Mouse (Mus musculus): ENCODE data around the gene Inpp5e. TPM values are rescaled to one million over a fixed set of nuclear protein-coding genes. Genes with fewer than 3 reads are reported as not detected.
A peak's percentile ranks its signal among the peaks of the same experiment; 100 is the strongest.
"Not testable (repeated sequence)": the region's sequence is repeated elsewhere in the genome, so short reads cannot be mapped to it uniquely, and the experiment has no call there.

The Inpp5e gene
- polyA plus RNA-seq, 1 experiment from 2014 or later, result 10.1 TPM

- H3K36me3 ChIP-seq, result peaks cover 75% of the 10 kb centered on the region
These were observed 20.3 kb downstream of the Inpp5e start for GRCm38 (mm10) chr2:26388682-26389153.

GRCm38 (mm10) chr2:26387713-26388112 lies 21.3 kb downstream of the Inpp5e start:
- H3K36me3 ChIP-seq, result peaks cover 75% of the 10 kb centered on the region
- peak overlapping the region; percentile 86 for H3K4me2 ChIP-seq
- H3K4me1 ChIP-seq, result peaks cover 29% of the 10 kb centered on the region
- no peak for ATAC-seq
- H3K9ac ChIP-seq, result peak overlapping the region; percentile 86
- no peak overlapping the region for H3K27ac ChIP-seq
- H3K27me3 ChIP-seq (replicated peaks), result no peaks in the 10 kb centered on the region
- 82% methylated on average over 3 of the region's 3 CpGs for WGBS (ENCODE audit: insufficient replicate concordance)
- H3K9me3 ChIP-seq (replicated peaks), result no peaks in the 10 kb centered on the region
- peak overlapping the region; percentile 92 for H3K4me3 ChIP-seq

More at GRCm38 (mm10) chr2:26388682-26389153, 20.3 kb downstream of the Inpp5e start:
- ATAC-seq, result peak; percentile 70
- Histone ChIP-seq H3K9ac (peak overlapping the region; percentile 86), H3K4me2 (peak overlapping the region; percentile 86), H3K4me3 (peak overlapping the region; percentile 92), H3K4me1 (peaks cover 29% of the 10 kb centered on the region), H3K27me3 (replicated peaks) (no peaks in the 10 kb centered on the region), H3K27ac (peak overlapping the region; percentile 83), H3K9me3 (replicated peaks) (no peaks in the 10 kb centered on the region)
- WGBS (ENCODE audit: insufficient replicate concordance), result under 1% methylated on average over 44 of the region's 45 CpGs

- H3K27me3 ChIP-seq (replicated peaks); ATAC-seq; H3K9me3 ChIP-seq (replicated peaks): not testable (repeated sequence)
- peaks cover 74% of the 10 kb centered on the region for H3K36me3 ChIP-seq
- peak overlapping the region; percentile 77; the same call in 1 of the 2 replicates for H3K27ac ChIP-seq
- peaks cover 20% of the 10 kb centered on the region for H3K4me1 ChIP-seq
- 27% methylated on average over 5 of the region's 6 CpGs for WGBS (ENCODE audit: insufficient replicate concordance)
- peak overlapping the region; percentile 95 for H3K4me2 ChIP-seq
- peak overlapping the region; percentile 91 for H3K4me3 ChIP-seq
- H3K9ac ChIP-seq, result peak overlapping the region; percentile 86
These were observed 28.1 kb downstream of the Inpp5e start for GRCm38 (mm10) chr2:26380871-26381270.

GRCm38 (mm10) chr2:26380131-26380771 lies 28.8 kb downstream of the Inpp5e start, which contains the start of gene Snapc4:
TSS of gene Snapc4 (minus strand) at chr2:26380653.
- H3K4me1 ChIP-seq, result peaks cover 20% of the 10 kb centered on the region
- no peaks in the 10 kb centered on the region for H3K9me3 ChIP-seq (replicated peaks)
- peak within 1 kb of the TSS; percentile 91 for H3K4me3 ChIP-seq
- no peaks in the 10 kb centered on the region for H3K27me3 ChIP-seq (replicated peaks)
- peak; percentile 93 for ATAC-seq
- WGBS (ENCODE audit: insufficient replicate concordance), result under 1% methylated on average over 38 of the region's 38 CpGs
- peak within 1 kb of the TSS; percentile 95 for H3K4me2 ChIP-seq
- H3K36me3 ChIP-seq, result peaks cover 74% of the 10 kb centered on the region
- peak within 1 kb of the TSS; percentile 77 for H3K27ac ChIP-seq
- H3K9ac ChIP-seq, result peak within 1 kb of the TSS; percentile 86

GRCm38 (mm10) chr2:26372396-26372795 lies 36.6 kb downstream of the Inpp5e start:
- Histone ChIP-seq H3K36me3 (peaks cover 100% of the 10 kb centered on the region), H3K27me3 (replicated peaks) (no peaks in the 10 kb centered on the region), H3K9me3 (replicated peaks) (no peaks in the 10 kb centered on the region), H3K27ac (no peak overlapping the region), H3K9ac (no peak overlapping the region), H3K4me1 (no peaks in the 10 kb centered on the region), H3K4me2 (no peak overlapping the region), H3K4me3 (no peak overlapping the region)
- no peak for ATAC-seq
- WGBS (ENCODE audit: insufficient replicate concordance), result 87% methylated on average over 8 of the region's 8 CpGs

GRCm38 (mm10) chr2:26368572-26368971 lies 40.4 kb downstream of the Inpp5e start:
- Histone ChIP-seq H3K4me2 (no peak overlapping the region), H3K9me3 (replicated peaks) (no peaks in the 10 kb centered on the region), H3K4me1 (no peaks in the 10 kb centered on the region), H3K27me3 (replicated peaks) (no peaks in the 10 kb centered on the region), H3K9ac (no peak overlapping the region), H3K27ac (no peak overlapping the region), H3K36me3 (peaks cover 100% of the 10 kb centered on the region), H3K4me3 (no peak overlapping the region)
- 68% methylated on average over 1 of the region's 1 CpGs for WGBS (ENCODE audit: insufficient replicate concordance)
- no peak for ATAC-seq

GRCm38 (mm10) chr2:26367911-26368310 lies 41.1 kb downstream of the Inpp5e start:
- no peaks in the 10 kb centered on the region for H3K9me3 ChIP-seq (replicated peaks)
- no peaks in the 10 kb centered on the region for H3K4me1 ChIP-seq
- H3K9ac ChIP-seq, result no peak overlapping the region
- peaks cover 100% of the 10 kb centered on the region for H3K36me3 ChIP-seq
- no peak overlapping the region for H3K4me2 ChIP-seq
- H3K27me3 ChIP-seq (replicated peaks), result no peaks in the 10 kb centered on the region
- no peak for ATAC-seq
- no peak overlapping the region for H3K4me3 ChIP-seq
- 86% methylated on average over 6 of the region's 6 CpGs for WGBS (ENCODE audit: insufficient replicate concordance)
- H3K27ac ChIP-seq, result no peak overlapping the region

GRCm38 (mm10) chr2:26364738-26365465 lies 44.1 kb downstream of the Inpp5e start:
- Histone ChIP-seq H3K27ac (no peak overlapping the region), H3K9me3 (replicated peaks) (no peaks in the 10 kb centered on the region), H3K4me1 (no peaks in the 10 kb centered on the region), H3K9ac (no peak overlapping the region), H3K27me3 (replicated peaks) (no peaks in the 10 kb centered on the region), H3K36me3 (peaks cover 76% of the 10 kb centered on the region), H3K4me2 (no peak overlapping the region), H3K4me3 (no peak overlapping the region)
- no peak for ATAC-seq
- 80% methylated on average over 10 of the region's 10 CpGs for WGBS (ENCODE audit: insufficient replicate concordance)

GRCm38 (mm10) chr2:26363481-26363880 lies 45.5 kb downstream of the Inpp5e start:
- Histone ChIP-seq H3K4me1 (0 out of 2 replicates have a peak, but pooled peaks cover 4% of the 10 kb centered on the region), H3K9me3 (replicated peaks) (no peaks in the 10 kb centered on the region), H3K27me3 (replicated peaks) (no peaks in the 10 kb centered on the region), H3K4me3 (no peak overlapping the region), H3K27ac (no peak overlapping the region), H3K4me2 (no peak overlapping the region), H3K9ac (no peak overlapping the region), H3K36me3 (peaks cover 62% of the 10 kb centered on the region)
- no peak for ATAC-seq
- 74% methylated on average over 5 of the region's 5 CpGs for WGBS (ENCODE audit: insufficient replicate concordance)

GRCm38 (mm10) chr2:26362991-26363390 lies 46.0 kb downstream of the Inpp5e start:
- Histone ChIP-seq H3K4me2 (no peak overlapping the region), H3K27me3 (replicated peaks) (no peaks in the 10 kb centered on the region), H3K4me1 (0 out of 2 replicates have a peak, but pooled peaks cover 4% of the 10 kb centered on the region), H3K9me3 (replicated peaks) (no peaks in the 10 kb centered on the region), H3K4me3 (no peak overlapping the region), H3K36me3 (peaks cover 57% of the 10 kb centered on the region), H3K9ac (no peak overlapping the region), H3K27ac (no peak overlapping the region)
- WGBS (ENCODE audit: insufficient replicate concordance), result 77% methylated on average over 5 of the region's 5 CpGs
- ATAC-seq, result no peak

GRCm38 (mm10) chr2:26360772-26361171 lies 48.2 kb downstream of the Inpp5e start, which contains the start of gene Card9:
TSS of gene Card9 (minus strand) at chr2:26360918.
- 19% methylated on average over 3 of the region's 3 CpGs for WGBS (ENCODE audit: insufficient replicate concordance)
- peak within 1 kb of the TSS; percentile 14; the same call in 1 of the 2 replicates for H3K4me2 ChIP-seq
- H3K9ac ChIP-seq, result no peak within 1 kb of the TSS
- H3K4me1 ChIP-seq, result 0 out of 2 replicates have a peak, but pooled peaks cover 4% of the 10 kb centered on the region
- no peaks in the 10 kb centered on the region for H3K27me3 ChIP-seq (replicated peaks)
- no peak for ATAC-seq
- no peak within 1 kb of the TSS for H3K27ac ChIP-seq
- H3K36me3 ChIP-seq, result peaks cover 35% of the 10 kb centered on the region
- no peak within 1 kb of the TSS; the same call in 1 of the 2 replicates for H3K4me3 ChIP-seq
- no peaks in the 10 kb centered on the region for H3K9me3 ChIP-seq (replicated peaks)

GRCm38 (mm10) chr2:26359983-26360382 lies 49.0 kb downstream of the Inpp5e start:
- peaks cover 27% of the 10 kb centered on the region for H3K36me3 ChIP-seq
- H3K27me3 ChIP-seq (replicated peaks), result no peaks in the 10 kb centered on the region
- H3K9ac ChIP-seq, result no peak overlapping the region
- no peaks in the 10 kb centered on the region for H3K9me3 ChIP-seq (replicated peaks)
- H3K4me3 ChIP-seq, result no peak overlapping the region; the same call in 1 of the 2 replicates
- H3K4me1 ChIP-seq, result 0 out of 2 replicates have a peak, but pooled peaks cover 4% of the 10 kb centered on the region
- 37% methylated on average over 6 of the region's 6 CpGs for WGBS (ENCODE audit: insufficient replicate concordance)
- ATAC-seq, result no peak
- peak overlapping the region; percentile 14; the same call in 1 of the 2 replicates for H3K4me2 ChIP-seq
- H3K27ac ChIP-seq, result no peak overlapping the region

All from liver, embryonic 12.5 days (tissue).